Mouse (Mus musculus) cerebellum, postnatal 4 days (tissue): Measurements from ENCODE around the gene Ttc7b.

Experiments
- DNase-seq, 2 experiments: peaks; one replicate each; pipeline ENCODE4 v3.0.0; 2022; ENCODE audit warnings: low spot score in 2 of 2, mixed read lengths in 1 of 2

The Ttc7b gene

GRCm38 (mm10) chr12:100414717-100415398 lies 105.8 kb downstream of the Ttc7b start:
- DNase-seq, result no peak

GRCm38 (mm10) chr12:100408714-100409113 lies 111.9 kb downstream of the Ttc7b start:
- DNase-seq, result no peak

GRCm38 (mm10) chr12:100408143-100408542 lies 112.5 kb downstream of the Ttc7b start:
- no peak for DNase-seq

- no peak for DNase-seq
These were observed 113.3 kb downstream of the Ttc7b start for GRCm38 (mm10) chr12:100407371-100407770.

GRCm38 (mm10) chr12:100406094-100406493 lies 114.5 kb downstream of the Ttc7b start:
- no peak for DNase-seq

- no peak for DNase-seq
These were observed 115.1 kb downstream of the Ttc7b start for GRCm38 (mm10) chr12:100405512-100406030.

GRCm38 (mm10) chr12:100404430-100404829 lies 116.2 kb downstream of the Ttc7b start:
- DNase-seq, result no peak

GRCm38 (mm10) chr12:100403005-100403324 lies 117.7 kb downstream of the Ttc7b start:
- no peak for DNase-seq

- DNase-seq, result no peak
These were observed 118.2 kb downstream of the Ttc7b start for GRCm38 (mm10) chr12:100402296-100403004.

GRCm38 (mm10) chr12:100400119-100400518 lies 120.5 kb downstream of the Ttc7b start:
- no peak for DNase-seq

GRCm38 (mm10) chr12:100399126-100399727 lies 121.4 kb downstream of the Ttc7b start:
- no peak for DNase-seq

- no peak for DNase-seq
These were observed 122.2 kb downstream of the Ttc7b start for GRCm38 (mm10) chr12:100398268-100398943.

GRCm38 (mm10) chr12:100397432-100398146 lies 123.0 kb downstream of the Ttc7b start:
- DNase-seq, result no peak

GRCm38 (mm10) chr12:100396806-100397205 lies 123.8 kb downstream of the Ttc7b start:
- DNase-seq, result no peak

- DNase-seq, result no peak
These were observed 127.1 kb downstream of the Ttc7b start for GRCm38 (mm10) chr12:100393532-100393931.

GRCm38 (mm10) chr12:100393109-100393508 lies 127.5 kb downstream of the Ttc7b start:
- DNase-seq, result no peak

- no peak for DNase-seq
These were observed 128.2 kb downstream of the Ttc7b start for GRCm38 (mm10) chr12:100392466-100392865.

GRCm38 (mm10) chr12:100391890-100392289 lies 128.7 kb downstream of the Ttc7b start:
- DNase-seq, result peak in 1 of 2 experiments; percentile 25

GRCm38 (mm10) chr12:100389878-100390710 lies 130.5 kb downstream of the Ttc7b start:
- DNase-seq, result no peak

- peak in 1 of 2 experiments; percentile 20 for DNase-seq
These were observed 134.4 kb downstream of the Ttc7b start for GRCm38 (mm10) chr12:100386259-100386658.

GRCm38 (mm10) chr12:100382526-100382925 lies 138.1 kb downstream of the Ttc7b start:
- DNase-seq, result no peak
